Mouse (Mus musculus) urinary bladder, postnatal 36 days (tissue): ENCODE measurements around the gene Ano6.

ENCODE experiments used
- DNase-seq, 2 experiments: peaks; one replicate each; pipeline ENCODE4 v3.0.0; 2022; ENCODE audit warnings: low spot score in 2 of 2, mixed read lengths in 1 of 2

Gene Ano6

GRCm38 (mm10) chr15:95767825-95768224 is 22.8 kb upstream of the Ano6 start:
- DNase-seq: no peak

GRCm38 (mm10) chr15:95768703-95769102 is 21.9 kb upstream of the Ano6 start:
- peak in 1 of 2 experiments; percentile 57 for DNase-seq

GRCm38 (mm10) chr15:95769576-95769975 is 21.1 kb upstream of the Ano6 start:
- DNase-seq: peak in 1 of 2 experiments; percentile 54

GRCm38 (mm10) chr15:95770307-95770706 is 20.3 kb upstream of the Ano6 start:
- no peak for DNase-seq

GRCm38 (mm10) chr15:95772374-95772773 is 18.3 kb upstream of the Ano6 start:
- DNase-seq: no peak

- DNase-seq: peak; percentile 65 to 77
Measured at GRCm38 (mm10) chr15:95772861-95773836, 17.5 kb upstream of the Ano6 start.

GRCm38 (mm10) chr15:95774197-95774596 is 16.4 kb upstream of the Ano6 start:
- no peak for DNase-seq

GRCm38 (mm10) chr15:95774674-95775414 is 15.8 kb upstream of the Ano6 start:
- no peak for DNase-seq

- no peak for DNase-seq
Measured at GRCm38 (mm10) chr15:95777743-95778142, 12.9 kb upstream of the Ano6 start.

GRCm38 (mm10) chr15:95778710-95779109 is 11.9 kb upstream of the Ano6 start:
- no peak for DNase-seq

GRCm38 (mm10) chr15:95786624-95787023 is 4.0 kb upstream of the Ano6 start:
- DNase-seq: no peak

GRCm38 (mm10) chr15:95787578-95787977 is 3.1 kb upstream of the Ano6 start:
- DNase-seq: no peak

- DNase-seq: no peak
Measured at GRCm38 (mm10) chr15:95789562-95790528, 798 bp upstream of the Ano6 start.

GRCm38 (mm10) chr15:95791141-95791791 is 623 bp downstream of the Ano6 start:
- DNase-seq: no peak

GRCm38 (mm10) chr15:95791855-95792254 is 1.2 kb downstream of the Ano6 start:
- DNase-seq: no peak

- no peak for DNase-seq
Measured at GRCm38 (mm10) chr15:95792261-95793260, 1.9 kb downstream of the Ano6 start.

- no peak for DNase-seq
Measured at GRCm38 (mm10) chr15:95793748-95794491, 3.3 kb downstream of the Ano6 start.

- peak in 1 of 2 experiments; percentile 66 for DNase-seq
Measured at GRCm38 (mm10) chr15:95794611-95795565, 4.2 kb downstream of the Ano6 start.
